Mouse (Mus musculus) limb, embryonic 14.5 days (tissue): ENCODE measurements around the gene Csk. TPM values are rescaled to one million over a fixed set of nuclear protein-coding genes. Genes with fewer than 3 reads are reported as not detected.

Experiments used
- ATAC-seq: fragments of 200-750 bp; cut with Nextera tagmentation; 2 replicates; pipeline ENCODE4 v1.8.0; 2017; ENCODE audit warnings: low read depth, moderate number of reproducible peaks, moderate TSS enrichment; ENCODE audit not compliant: low FRiP score
- DNase-seq: peaks from one replicate; pipeline ENCODE4 v3.0.0-alpha.2; 2015; ENCODE audit warnings: low spot score
- H3K27ac ChIP-seq: fragments of 300-500 bp; sonication (generic); replicated peaks from 2 replicates; pipeline ENCODE4 v1.5.1; 2014; ENCODE audit warnings: low read depth, mild to moderate bottlenecking, low read length, moderate library complexity, mixed read lengths
- H3K27me3 ChIP-seq: fragments of 300-500 bp; sonication (generic); 2 replicates; pipeline ENCODE4 v1.6.1; 2014; ENCODE audit warnings: low read length, mixed read lengths; ENCODE audit not compliant: control insufficient read depth, insufficient read depth
- H3K36me3 ChIP-seq: fragments of 300-500 bp; sonication (generic); 2 replicates; pipeline ENCODE4 v1.6.1; 2014; ENCODE audit warnings: mild to moderate bottlenecking, low read length, moderate library complexity, mixed read lengths; ENCODE audit not compliant: control insufficient read depth, insufficient read depth
- H3K4me1 ChIP-seq: fragments of 300-500 bp; sonication (generic); 2 replicates; pipeline ENCODE4 v1.6.1; 2014; ENCODE audit warnings: antibody characterized with exemption, low read length, mixed read lengths; ENCODE audit not compliant: control insufficient read depth, insufficient read depth
- H3K4me2 ChIP-seq: fragments of 300-500 bp; sonication (generic); replicated peaks from 2 replicates; pipeline ENCODE4 v1.6.1; 2014; ENCODE audit warnings: low read depth, mild to moderate bottlenecking, low read length, moderate library complexity; ENCODE audit not compliant: severe bottlenecking
- H3K4me3 ChIP-seq: fragments of 300-500 bp; sonication (generic); replicated peaks from 2 replicates; pipeline ENCODE4 v1.5.1; 2014; ENCODE audit warnings: low read length
- H3K9ac ChIP-seq: fragments of 300-500 bp; sonication (generic); 2 replicates; pipeline ENCODE4 v1.6.1; 2014; ENCODE audit warnings: mild to moderate bottlenecking, low read depth, low read length, moderate library complexity; ENCODE audit not compliant: severe bottlenecking
- H3K9me3 ChIP-seq: fragments of 300-500 bp; sonication (generic); 2 replicates; pipeline ENCODE4 v1.6.1; 2016; ENCODE audit warnings: low read length; ENCODE audit not compliant: control insufficient read depth
- POLR2A ChIP-seq: fragments of 200-500 bp; IDR thresholded peaks from 2 replicates; pipeline ENCODE4 v1.8.0; 2012; ENCODE audit warnings: inconsistent platforms, mild to moderate bottlenecking, moderate library complexity, borderline replicate concordance; ENCODE audit not compliant: insufficient read depth, insufficient read length; ENCODE audit errors: extremely low read depth
- WGBS: fragments of 180-500 bp; shearing (Covaris S2); extraction: QIAGEN DNeasy Blood & Tissue Kit; methylation state at CpG from one replicate; pipeline ENCODE4 v1.1.7; 2014; 5-methylcytosine and 5-hydroxymethylcytosine counted together
- polyA plus RNA-seq, 2 experiments: library from polyadenylated mRNA; depleted of rRNA in 1 of 2; stranded (reverse) in 1 of 2; unstranded in 1 of 2; fragments of >200 nt; fragmentation: Nextera tagmentation in 1 of 2; extraction: Ambion mirVana in 1 of 2; gene quantifications; 2 replicates each; pipeline versions ENCODE4 v1.2.1 to v1.2.3; 2012 to 2014

Gene Csk
- polyA plus RNA-seq, 2 experiments, result 28.1 to 91.4 TPM

DNA sequence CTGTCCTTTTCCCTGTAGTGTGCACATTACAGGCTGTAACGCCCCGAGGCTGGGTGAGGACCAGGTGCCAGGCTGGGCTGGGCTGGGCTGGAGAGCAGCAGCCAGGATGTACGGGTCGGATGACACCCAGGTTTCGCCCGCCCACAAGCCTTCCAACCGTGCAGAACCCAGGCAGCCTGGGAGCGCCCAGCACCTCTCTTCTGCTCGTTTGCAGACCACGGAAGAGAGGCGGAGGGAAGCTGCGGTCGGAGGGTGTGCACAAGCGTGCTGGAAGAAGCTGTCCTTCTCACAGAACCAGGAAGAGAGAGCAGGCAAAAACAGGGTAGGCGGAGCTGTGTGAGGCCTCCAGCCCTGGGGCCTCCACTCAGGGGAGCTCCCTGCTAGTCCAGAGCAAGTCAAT is 13.0 kb downstream of the Csk start:
- no peaks in the 10 kb centered on the region for H3K9me3 ChIP-seq
- TF ChIP-seq POLR2A, result no peak
- H3K4me2 ChIP-seq, result peak overlapping the region; percentile 42
- peaks cover 8% of the 10 kb centered on the region for H3K36me3 ChIP-seq
- ATAC-seq (peak; percentile 16; the same call in 1 of the 2 replicates), DNase-seq (peak; percentile 63)
- no peaks in the 10 kb centered on the region for H3K27me3 ChIP-seq
- H3K27ac ChIP-seq, result peak overlapping the region; percentile 61
- 0 out of 2 replicates have a peak overlapping the region, but pooled peaks have one; percentile 16 for H3K4me3 ChIP-seq
- H3K4me1 ChIP-seq, result peaks cover 63% of the 10 kb centered on the region
- peak overlapping the region; percentile 2; the same call in 1 of the 2 replicates for H3K9ac ChIP-seq
- 6% methylated on average over 15 of the region's 15 CpGs for WGBS

DNA sequence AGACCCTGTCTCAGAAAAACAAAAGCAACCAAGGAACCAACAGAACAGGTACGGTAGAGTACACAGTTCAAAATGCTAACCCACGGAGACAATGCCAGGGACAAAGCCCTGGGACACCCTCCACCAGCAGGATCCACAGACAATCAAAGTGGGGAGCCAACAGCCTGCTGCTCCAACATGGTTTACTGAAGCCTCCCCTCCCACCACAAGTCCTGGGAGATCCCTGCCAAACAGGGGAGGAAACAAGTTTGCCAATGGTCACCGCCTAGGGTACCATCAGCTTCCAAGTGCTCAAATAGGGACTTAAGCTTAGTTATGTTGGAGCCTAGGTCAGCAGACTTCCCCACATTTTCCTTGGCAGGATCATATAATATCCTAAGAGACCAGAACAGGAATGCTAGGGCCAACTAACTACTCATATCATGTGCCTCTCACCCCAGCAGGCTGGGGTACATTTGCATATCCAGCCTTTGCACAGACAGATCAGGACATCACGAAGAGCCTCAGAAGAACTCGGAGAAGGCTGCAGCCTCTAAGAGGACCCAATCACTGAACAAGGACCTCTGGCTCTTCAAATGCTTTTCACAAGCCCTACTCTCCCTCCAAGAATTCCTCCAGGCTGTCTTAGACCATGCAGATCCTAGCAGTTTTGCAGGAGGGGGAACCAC is 13.6 kb downstream of the Csk start:
- 0 out of 2 replicates have a peak overlapping the region, but pooled peaks have one; percentile 16 for H3K4me3 ChIP-seq
- 53% methylated on average over 5 of the region's 5 CpGs for WGBS
- peak overlapping the region; percentile 61 for H3K27ac ChIP-seq
- ATAC-seq (no peak), DNase-seq (no peak)
- H3K9me3 ChIP-seq, result no peaks in the 10 kb centered on the region
- H3K36me3 ChIP-seq, result peaks cover 8% of the 10 kb centered on the region
- H3K4me2 ChIP-seq, result peak overlapping the region; percentile 42
- no peak for TF ChIP-seq POLR2A
- H3K9ac ChIP-seq, result peak overlapping the region; percentile 2; the same call in 1 of the 2 replicates
- H3K27me3 ChIP-seq, result no peaks in the 10 kb centered on the region
- H3K4me1 ChIP-seq, result peaks cover 63% of the 10 kb centered on the region

DNA sequence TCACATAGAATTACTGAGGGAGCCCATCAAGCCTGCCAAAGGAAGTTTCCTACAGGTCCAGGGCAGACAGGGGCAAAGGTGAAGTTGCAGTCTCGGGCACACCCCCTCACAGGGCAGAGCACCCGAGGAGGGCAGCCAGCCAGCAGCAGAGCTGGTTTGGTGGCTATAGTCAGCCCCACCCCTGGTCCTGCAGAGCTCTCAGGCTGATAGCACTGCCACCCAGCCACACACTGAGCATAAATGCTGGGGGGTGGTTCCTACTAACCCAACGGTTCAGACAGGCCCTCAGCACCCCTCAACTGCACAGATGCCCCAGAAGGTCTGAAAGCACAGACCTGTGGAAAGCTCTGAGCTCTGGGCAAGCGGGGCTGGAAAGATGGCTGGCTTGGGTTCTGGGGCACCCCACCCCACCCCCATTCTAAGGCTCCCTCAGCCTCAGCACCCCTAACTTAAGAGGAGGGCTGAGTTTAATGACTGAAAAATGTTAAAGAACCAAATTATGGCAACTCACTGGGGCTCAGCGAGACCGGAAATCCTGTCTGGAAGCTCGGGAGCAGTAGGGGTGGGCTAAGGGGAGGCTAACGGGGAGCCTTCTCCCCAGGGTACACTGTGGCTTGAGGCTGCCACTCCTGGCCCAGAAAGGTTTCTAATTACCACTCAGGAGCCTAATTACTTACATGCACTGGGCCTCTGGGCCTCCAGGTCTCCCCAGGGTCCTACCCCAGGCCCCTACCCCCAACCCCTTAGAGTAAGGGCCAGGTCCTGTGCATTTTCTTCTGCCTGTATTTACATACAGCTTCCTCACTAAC is 14.6 kb downstream of the Csk start:
- H3K27ac ChIP-seq, result peak overlapping the region; percentile 77
- H3K27me3 ChIP-seq, result no peaks in the 10 kb centered on the region
- no peaks in the 10 kb centered on the region for H3K9me3 ChIP-seq
- H3K4me1 ChIP-seq, result peaks cover 63% of the 10 kb centered on the region
- ATAC-seq (no peak), DNase-seq (no peak)
- peak overlapping the region; percentile 16; the same call in 1 of the 2 replicates for H3K4me2 ChIP-seq
- H3K4me3 ChIP-seq, result no peak overlapping the region
- 16% methylated on average over 8 of the region's 8 CpGs for WGBS
- peak overlapping the region; percentile 36 for H3K9ac ChIP-seq
- H3K36me3 ChIP-seq, result peaks cover 8% of the 10 kb centered on the region
- no peak for TF ChIP-seq POLR2A

DNA sequence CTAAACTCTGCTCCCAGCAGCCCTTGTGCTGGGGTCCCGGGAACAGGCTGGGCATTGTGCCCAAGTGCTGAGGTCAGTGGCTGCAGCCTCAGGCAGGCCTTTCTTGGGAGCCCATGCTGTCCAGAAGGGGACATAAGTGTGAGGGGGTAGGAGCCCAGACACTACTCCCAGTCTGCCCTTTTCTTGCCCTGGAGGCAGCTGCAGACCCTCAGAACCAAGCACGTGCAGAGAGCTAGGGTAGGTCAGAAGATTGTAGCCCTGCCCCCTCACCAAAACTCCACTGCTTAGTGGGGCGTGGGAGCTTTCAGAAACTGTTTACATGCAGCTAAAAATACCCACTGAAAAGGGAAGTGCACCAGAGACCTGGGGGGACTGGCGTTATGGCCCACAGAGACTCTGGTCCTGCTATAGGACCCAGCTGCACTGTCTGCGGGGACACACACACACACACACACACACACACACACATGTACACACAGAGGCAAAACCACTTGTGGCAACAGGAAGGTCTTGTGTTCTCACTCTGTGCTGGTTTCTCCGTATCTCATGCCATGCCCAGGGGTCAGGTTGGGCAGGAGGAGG is 15.6 kb downstream of the Csk start:
- WGBS, result 38% methylated on average over 5 of the region's 6 CpGs
- Histone ChIP-seq H3K4me3 (no peak overlapping the region), H3K9me3 (no peaks in the 10 kb centered on the region), H3K4me1 (peaks cover 55% of the 10 kb centered on the region), H3K9ac (no peak overlapping the region), H3K36me3 (peaks cover 13% of the 10 kb centered on the region), H3K27me3 (no peaks in the 10 kb centered on the region), H3K27ac (peak overlapping the region; percentile 77), H3K4me2 (peak overlapping the region; percentile 16; the same call in 1 of the 2 replicates)
- DNase-seq (peak; percentile 51), ATAC-seq (peak; percentile 51)
- TF ChIP-seq POLR2A, result no peak

DNA sequence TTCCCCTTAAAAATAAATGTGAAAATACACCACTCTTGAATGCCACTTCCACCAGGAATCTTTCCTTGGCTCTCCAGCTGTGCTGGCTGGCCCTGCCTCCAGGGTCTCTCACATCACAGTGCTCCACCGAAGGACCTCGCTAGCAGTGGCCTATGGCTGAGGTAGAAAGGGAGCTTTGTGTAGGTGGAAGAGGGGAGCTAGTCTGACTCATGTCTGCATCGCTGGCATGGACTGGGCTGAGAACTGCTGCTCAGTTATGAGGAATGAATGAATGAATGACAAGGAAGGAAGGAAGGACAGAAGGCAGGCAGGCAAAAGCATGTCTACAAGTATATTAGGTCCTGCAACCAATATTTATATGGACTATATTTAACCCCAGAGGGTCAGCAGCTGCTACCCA is 16.2 kb downstream of the Csk start:
- Histone ChIP-seq H3K9me3 (no peaks in the 10 kb centered on the region), H3K4me2 (peak overlapping the region; percentile 16; the same call in 1 of the 2 replicates), H3K27ac (peak overlapping the region; percentile 77; the same call in 1 of the 2 replicates), H3K9ac (no peak overlapping the region), H3K27me3 (no peaks in the 10 kb centered on the region), H3K4me3 (no peak overlapping the region), H3K36me3 (peaks cover 13% of the 10 kb centered on the region), H3K4me1 (peaks cover 51% of the 10 kb centered on the region)
- TF ChIP-seq POLR2A, result no peak
- 63% methylated on average over 3 of the region's 3 CpGs for WGBS
- DNase-seq (no peak), ATAC-seq (peak; percentile 39)
